Mouse (Mus musculus): Measurements from ENCODE around the gene Lama5. TPM values are rescaled to one million over a fixed set of nuclear protein-coding genes. Genes with fewer than 3 reads are reported as not detected.

The Lama5 gene
- polyA plus RNA-seq, 1 experiment from 2014 or later, result 2.0 TPM

DNA sequence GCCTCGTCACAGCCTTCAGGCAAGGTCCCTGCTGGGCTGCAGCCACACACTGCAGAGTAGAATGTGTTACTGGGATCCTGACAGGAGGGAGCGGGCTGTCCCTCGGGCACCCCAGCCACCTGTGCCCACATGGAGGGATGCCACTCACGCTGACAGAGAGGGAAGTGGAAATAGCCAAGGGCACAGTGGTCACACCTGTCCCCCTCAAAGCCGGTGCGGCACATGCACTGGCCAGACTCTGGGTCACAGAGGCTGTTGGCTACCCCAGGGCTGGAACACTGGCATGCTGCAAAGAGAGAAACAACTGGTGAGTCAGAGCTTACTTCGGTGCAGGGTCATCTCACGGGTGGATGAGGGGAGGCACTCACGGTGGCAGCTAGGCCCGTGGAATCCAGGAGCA lies 26.9 kb downstream of the Lama5 start:
- 73% methylated on average over 10 of the region's 10 CpGs for WGBS (ENCODE audit: insufficient replicate concordance)

GRCm38 (mm10) chr2:180197323-180198037 lies 28.2 kb downstream of the Lama5 start:
- Histone ChIP-seq H3K27ac (ENCODE audit: low read length) (no peak overlapping the region), H3K4me2 (ENCODE audit: low read depth, low read length) (no peak overlapping the region), H3K4me3 (ENCODE audit: low read depth, low read length) (no peak overlapping the region), H3K36me3 (ENCODE audit: control insufficient read depth, insufficient read depth) (no peaks in the 10 kb centered on the region), H3K4me1 (ENCODE audit: control insufficient read depth, low read depth, low read length) (no peaks in the 10 kb centered on the region), H3K27me3 (ENCODE audit: control insufficient read depth, insufficient read depth, low read depth, low read length) (no peaks in the 10 kb centered on the region), H3K9me3 (replicated peaks; ENCODE audit: control insufficient read depth, low read length) (no peaks in the 10 kb centered on the region), H3K9ac (ENCODE audit: low read depth, low read length) (no peak overlapping the region)
- WGBS (ENCODE audit: insufficient replicate concordance), result 71% methylated on average over 10 of the region's 10 CpGs
- ATAC-seq (ENCODE audit: low read depth), result no peak

More for the DNA sequence above, 26.9 kb downstream of the Lama5 start:
- Histone ChIP-seq H3K4me3 (ENCODE audit: low read depth, low read length) (no peak overlapping the region), H3K27me3 (ENCODE audit: control insufficient read depth, insufficient read depth, low read depth, low read length) (no peaks in the 10 kb centered on the region), H3K4me2 (ENCODE audit: low read depth, low read length) (no peak overlapping the region), H3K4me1 (ENCODE audit: control insufficient read depth, low read depth, low read length) (no peaks in the 10 kb centered on the region), H3K27ac (ENCODE audit: low read length) (no peak overlapping the region), H3K36me3 (ENCODE audit: control insufficient read depth, insufficient read depth) (no peaks in the 10 kb centered on the region), H3K9ac (ENCODE audit: low read depth, low read length) (no peak overlapping the region), H3K9me3 (replicated peaks; ENCODE audit: control insufficient read depth, low read length) (no peaks in the 10 kb centered on the region)
- no peak for ATAC-seq (ENCODE audit: low read depth)

- Histone ChIP-seq H3K4me2 (ENCODE audit: low read depth, low read length) (no peak overlapping the region), H3K27ac (ENCODE audit: low read length) (no peak overlapping the region), H3K36me3 (ENCODE audit: control insufficient read depth, insufficient read depth) (no peaks in the 10 kb centered on the region), H3K27me3 (ENCODE audit: control insufficient read depth, insufficient read depth, low read depth, low read length) (no peaks in the 10 kb centered on the region), H3K4me1 (ENCODE audit: control insufficient read depth, low read depth, low read length) (no peaks in the 10 kb centered on the region), H3K9me3 (replicated peaks; ENCODE audit: control insufficient read depth, low read length) (no peaks in the 10 kb centered on the region), H3K9ac (ENCODE audit: low read depth, low read length) (no peak overlapping the region), H3K4me3 (ENCODE audit: low read depth, low read length) (no peak overlapping the region)
- no peak; the same call in 1 of the 2 replicates for ATAC-seq (ENCODE audit: low read depth)
- 35% methylated on average over 10 of the region's 12 CpGs for WGBS (ENCODE audit: insufficient replicate concordance)
Measured at GRCm38 (mm10) chr2:180196610-180197322, 28.9 kb downstream of the Lama5 start.

- H3K27ac ChIP-seq (ENCODE audit: low read length), result no peak overlapping the region
- H3K4me1 ChIP-seq (ENCODE audit: control insufficient read depth, low read depth, low read length), result no peaks in the 10 kb centered on the region
- no peaks in the 10 kb centered on the region for H3K36me3 ChIP-seq (ENCODE audit: control insufficient read depth, insufficient read depth)
- no peak overlapping the region for H3K4me3 ChIP-seq (ENCODE audit: low read depth, low read length)
- H3K9ac ChIP-seq (ENCODE audit: low read depth, low read length), result no peak overlapping the region
- 69% methylated on average over 11 of the region's 11 CpGs for WGBS (ENCODE audit: insufficient replicate concordance)
- H3K27me3 ChIP-seq (ENCODE audit: control insufficient read depth, insufficient read depth, low read depth, low read length), result no peaks in the 10 kb centered on the region
- ATAC-seq (ENCODE audit: low read depth), result no peak
- H3K4me2 ChIP-seq (ENCODE audit: low read depth, low read length), result no peak overlapping the region
- H3K9me3 ChIP-seq (replicated peaks; ENCODE audit: control insufficient read depth, low read length), result no peaks in the 10 kb centered on the region
Measured at GRCm38 (mm10) chr2:180187362-180187761, 38.3 kb downstream of the Lama5 start.

DNA sequence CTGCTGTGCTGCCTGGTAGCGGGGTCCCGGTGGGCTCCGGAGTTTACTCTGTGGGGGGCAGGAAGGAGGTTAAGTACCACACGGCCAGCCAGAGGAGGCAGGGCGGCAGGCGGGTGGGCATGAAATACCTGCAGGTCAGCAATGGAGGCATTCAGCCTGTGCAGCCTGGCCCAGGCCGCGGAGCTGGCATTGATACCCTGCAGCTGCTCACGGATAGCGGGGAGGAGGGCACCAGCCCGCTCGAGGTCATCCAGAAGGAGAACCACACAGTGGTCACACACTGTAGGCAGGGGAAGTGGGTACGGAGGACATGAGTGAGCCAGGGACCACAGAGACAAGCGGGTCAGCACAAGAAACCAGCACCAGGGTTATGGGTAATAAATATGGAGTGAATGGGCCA lies 40.0 kb downstream of the Lama5 start:
- no peak overlapping the region for H3K4me2 ChIP-seq (ENCODE audit: low read depth, low read length)
- H3K4me1 ChIP-seq (ENCODE audit: control insufficient read depth, low read depth, low read length), result no peaks in the 10 kb centered on the region
- H3K36me3 ChIP-seq (ENCODE audit: control insufficient read depth, insufficient read depth), result no peaks in the 10 kb centered on the region
- no peak overlapping the region for H3K4me3 ChIP-seq (ENCODE audit: low read depth, low read length)
- no peaks in the 10 kb centered on the region for H3K27me3 ChIP-seq (ENCODE audit: control insufficient read depth, insufficient read depth, low read depth, low read length)
- no peak overlapping the region for H3K9ac ChIP-seq (ENCODE audit: low read depth, low read length)
- WGBS (ENCODE audit: insufficient replicate concordance), result 76% methylated on average over 14 of the region's 14 CpGs
- H3K27ac ChIP-seq (ENCODE audit: low read length), result no peak overlapping the region
- ATAC-seq (ENCODE audit: low read depth), result no peak
- H3K9me3 ChIP-seq (replicated peaks; ENCODE audit: control insufficient read depth, low read length), result no peaks in the 10 kb centered on the region

DNA sequence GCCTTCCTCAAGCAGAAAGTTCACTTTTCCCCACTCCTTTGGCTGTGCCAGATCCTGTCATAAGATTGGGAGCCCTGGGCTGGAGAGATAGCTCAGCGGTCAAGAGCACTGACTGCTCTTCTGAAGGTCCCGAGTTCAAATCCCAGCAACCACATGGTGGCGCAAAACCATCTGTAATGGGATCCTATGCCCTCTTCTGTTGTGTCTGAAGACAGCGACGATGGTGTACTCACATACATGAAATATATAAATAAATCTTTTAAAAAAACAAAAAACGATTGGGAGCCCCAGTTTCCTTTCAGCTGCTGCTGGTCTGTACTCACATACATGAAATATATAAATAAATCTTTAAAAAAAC lies 40.9 kb downstream of the Lama5 start:
- H3K4me1 ChIP-seq (ENCODE audit: control insufficient read depth, low read depth, low read length), result no peaks in the 10 kb centered on the region
- no peak overlapping the region for H3K27ac ChIP-seq (ENCODE audit: low read length)
- 71% methylated on average over 6 of the region's 6 CpGs for WGBS (ENCODE audit: insufficient replicate concordance)
- no peak overlapping the region for H3K4me3 ChIP-seq (ENCODE audit: low read depth, low read length)
- H3K4me2 ChIP-seq (ENCODE audit: low read depth, low read length), result no peak overlapping the region
- H3K9ac ChIP-seq (ENCODE audit: low read depth, low read length), result no peak overlapping the region
- no peaks in the 10 kb centered on the region for H3K9me3 ChIP-seq (replicated peaks; ENCODE audit: control insufficient read depth, low read length)
- no peak for ATAC-seq (ENCODE audit: low read depth)
- H3K27me3 ChIP-seq (ENCODE audit: control insufficient read depth, insufficient read depth, low read depth, low read length), result no peaks in the 10 kb centered on the region
- no peaks in the 10 kb centered on the region for H3K36me3 ChIP-seq (ENCODE audit: control insufficient read depth, insufficient read depth)

DNA sequence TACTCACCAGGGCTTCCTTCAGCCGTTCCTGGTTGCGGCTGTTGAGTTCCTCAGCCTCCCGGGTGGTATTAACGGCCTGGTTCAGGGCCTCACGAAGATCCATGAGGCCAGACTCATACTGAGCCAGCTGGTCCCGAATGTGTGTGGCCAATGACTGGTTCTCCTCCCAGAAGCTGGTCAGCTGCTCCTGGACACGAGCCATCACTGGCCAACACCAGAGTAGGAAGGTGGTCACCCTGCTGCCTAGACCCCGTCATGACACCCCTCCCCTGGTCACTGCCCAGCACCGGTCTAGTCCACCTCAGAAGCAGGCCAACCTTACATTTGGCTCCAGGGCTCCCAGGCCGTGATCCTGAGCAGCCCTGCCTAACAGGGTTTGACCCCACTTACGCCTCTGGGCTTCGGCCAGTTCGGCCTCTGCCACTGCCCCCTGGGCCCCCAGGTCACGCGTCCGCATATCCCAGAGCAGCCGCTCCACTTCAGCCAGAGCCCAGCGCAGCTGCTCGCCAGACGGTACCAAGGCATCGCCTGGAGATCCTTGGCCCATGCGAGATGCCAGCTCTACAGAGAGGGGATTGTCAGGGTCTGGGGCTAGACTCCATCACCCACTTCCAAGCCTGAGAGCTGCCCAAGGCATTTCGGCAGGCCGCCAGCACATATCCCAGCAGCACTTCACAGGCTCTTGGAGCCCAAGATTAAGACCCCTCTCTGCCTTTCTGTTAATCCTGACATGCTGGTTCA lies 41.5 kb downstream of the Lama5 start:
- Histone ChIP-seq H3K4me1 (ENCODE audit: control insufficient read depth, low read depth, low read length) (no peaks in the 10 kb centered on the region), H3K9ac (ENCODE audit: low read depth, low read length) (no peak overlapping the region), H3K36me3 (ENCODE audit: control insufficient read depth, insufficient read depth) (no peaks in the 10 kb centered on the region), H3K27ac (ENCODE audit: low read length) (no peak overlapping the region), H3K27me3 (ENCODE audit: control insufficient read depth, insufficient read depth, low read depth, low read length) (no peaks in the 10 kb centered on the region), H3K4me3 (ENCODE audit: low read depth, low read length) (no peak overlapping the region), H3K9me3 (replicated peaks; ENCODE audit: control insufficient read depth, low read length) (no peaks in the 10 kb centered on the region), H3K4me2 (ENCODE audit: low read depth, low read length) (no peak overlapping the region)
- WGBS (ENCODE audit: insufficient replicate concordance), result 73% methylated on average over 24 of the region's 24 CpGs
- ATAC-seq (ENCODE audit: low read depth), result no peak

DNA sequence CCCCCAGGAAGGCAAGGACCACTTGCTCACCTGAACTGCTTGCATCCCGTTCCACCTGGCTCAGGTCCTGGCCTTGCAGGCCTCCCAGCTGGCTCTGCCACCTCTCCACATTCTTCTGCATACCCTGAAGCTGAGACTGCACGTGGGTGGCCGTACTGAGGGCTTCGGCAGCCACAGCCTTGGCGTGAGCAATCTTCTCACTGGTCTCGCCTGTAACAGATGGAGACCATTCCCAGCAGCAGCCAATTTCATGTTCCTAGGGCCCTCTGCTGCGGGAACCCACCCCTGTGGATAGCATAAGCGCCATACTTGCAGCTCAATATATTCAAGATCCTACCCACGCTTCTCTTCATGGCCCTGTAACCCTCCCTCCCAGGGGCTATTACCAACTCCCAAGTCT lies 44.1 kb downstream of the Lama5 start:
- no peaks in the 10 kb centered on the region for H3K4me1 ChIP-seq (ENCODE audit: control insufficient read depth, low read depth, low read length)
- H3K4me2 ChIP-seq (ENCODE audit: low read depth, low read length), result no peak overlapping the region
- WGBS (ENCODE audit: insufficient replicate concordance), result 75% methylated on average over 9 of the region's 9 CpGs
- H3K9ac ChIP-seq (ENCODE audit: low read depth, low read length), result no peak overlapping the region
- ATAC-seq (ENCODE audit: low read depth), result no peak
- H3K27ac ChIP-seq (ENCODE audit: low read length), result no peak overlapping the region
- no peaks in the 10 kb centered on the region for H3K9me3 ChIP-seq (replicated peaks; ENCODE audit: control insufficient read depth, low read length)
- H3K27me3 ChIP-seq (ENCODE audit: control insufficient read depth, insufficient read depth, low read depth, low read length), result no peaks in the 10 kb centered on the region
- peaks cover 12% of the 10 kb centered on the region for H3K36me3 ChIP-seq (ENCODE audit: control insufficient read depth, insufficient read depth)
- H3K4me3 ChIP-seq (ENCODE audit: low read depth, low read length), result no peak overlapping the region

- Histone ChIP-seq H3K4me3 (ENCODE audit: low read depth, low read length) (no peak overlapping the region), H3K4me1 (ENCODE audit: control insufficient read depth, low read depth, low read length) (peaks cover 17% of the 10 kb centered on the region), H3K36me3 (ENCODE audit: control insufficient read depth, insufficient read depth) (peaks cover 25% of the 10 kb centered on the region), H3K9me3 (replicated peaks; ENCODE audit: control insufficient read depth, low read length) (no peaks in the 10 kb centered on the region), H3K9ac (ENCODE audit: low read depth, low read length) (no peak overlapping the region), H3K27me3 (ENCODE audit: control insufficient read depth, insufficient read depth, low read depth, low read length) (no peaks in the 10 kb centered on the region), H3K4me2 (ENCODE audit: low read depth, low read length) (no peak overlapping the region), H3K27ac (ENCODE audit: low read length) (no peak overlapping the region)
- WGBS (ENCODE audit: insufficient replicate concordance), result 89% methylated on average over 7 of the region's 7 CpGs
- no peak for ATAC-seq (ENCODE audit: low read depth)
Measured at GRCm38 (mm10) chr2:180175725-180176124, 49.9 kb downstream of the Lama5 start.
